Mouse (Mus musculus) megakaryocyte, embryonic 14.5 days (primary cell): ENCODE results near the gene Tnnt2. TPM values are rescaled to one million over a fixed set of nuclear protein-coding genes. Genes with fewer than 3 reads are reported as not detected.

Experiments
- H3K27me3 ChIP-seq: replicated peaks from 2 replicates; pipeline ENCODE3; 2012; ENCODE audit warnings: inconsistent platforms
- H3K36me3 ChIP-seq: replicated peaks from 2 replicates; pipeline ENCODE3; 2012; ENCODE audit warnings: low read length, inconsistent platforms, mixed read lengths
- H3K4me1 ChIP-seq: 2 replicates; pipeline ENCODE4 v1.6.1; 2012; ENCODE audit warnings: inconsistent platforms
- H3K4me3 ChIP-seq: replicated peaks from 2 replicates; pipeline ENCODE3; 2012; ENCODE audit warnings: moderate library complexity, mild to moderate bottlenecking, inconsistent platforms
- H3K9me3 ChIP-seq: 2 replicates; pipeline ENCODE4 v1.6.1; 2012; ENCODE audit warnings: inconsistent platforms
- FLI1 ChIP-seq: IDR thresholded peaks from 2 replicates; pipeline ENCODE4 v1.6.1; 2012; ENCODE audit warnings: low read length, inconsistent platforms, mixed read lengths
- GATA1 ChIP-seq: IDR thresholded peaks from 3 replicates; pipeline ENCODE4 v1.6.1; 2012; ENCODE audit warnings: mixed read lengths, low read length, inconsistent platforms, borderline replicate concordance
- polyA plus RNA-seq: library from polyadenylated mRNA; stranded (reverse); fragments of >175 nt; gene quantifications from 2 replicates; pipeline ENCODE4 v1.2.3, GENCODE M21; 2012; ENCODE audit warnings: low replicate concordance; ENCODE audit not compliant: insufficient read depth

Tnnt2 gene
- polyA plus RNA-seq, 1 experiment: 0.59 TPM

DNA sequence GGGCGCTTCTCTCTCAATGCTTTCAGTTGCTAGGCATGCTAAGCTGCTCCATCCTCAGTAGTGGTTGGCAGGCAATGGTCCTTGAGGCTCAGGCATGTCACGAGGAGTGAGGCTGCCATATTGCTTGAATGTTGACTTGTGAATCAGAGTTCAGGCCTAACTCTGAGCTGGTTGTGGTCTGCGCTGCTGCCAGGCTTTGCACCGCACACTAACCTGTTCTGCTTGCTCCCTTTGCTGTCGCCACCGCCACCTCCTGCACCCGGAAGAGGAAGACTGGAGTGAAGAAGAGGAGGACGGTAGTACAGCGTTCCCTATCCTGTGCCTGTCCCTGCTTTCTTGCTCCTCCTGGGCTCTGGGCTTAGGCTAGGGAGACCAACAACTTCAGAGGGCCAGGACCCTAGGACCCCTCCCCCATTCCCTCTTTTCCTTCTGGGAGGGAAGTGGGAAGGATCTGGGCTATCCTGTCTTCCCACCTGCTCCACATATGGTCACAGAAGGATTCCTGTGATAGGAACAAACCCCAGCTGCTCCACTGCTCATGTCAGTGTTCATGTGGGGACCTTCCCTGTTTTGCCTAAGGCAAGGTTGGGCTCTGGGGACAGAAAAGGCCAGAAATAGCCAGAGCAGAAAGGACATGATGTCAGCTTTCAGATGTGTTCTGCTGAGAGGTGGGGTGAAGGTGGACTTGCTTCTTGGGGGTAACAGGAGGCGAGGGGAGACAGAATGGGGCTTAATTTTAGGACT, 7.5 kb downstream of the Tnnt2 start:
- Histone ChIP-seq H3K27me3 (peaks cover 56% of the 10 kb centered on the region), H3K9me3 (no peaks in the 10 kb centered on the region), H3K36me3 (no peaks in the 10 kb centered on the region), H3K4me3 (no peak overlapping the region), H3K4me1 (peaks cover 70% of the 10 kb centered on the region)
- TF ChIP-seq GATA1: no peak
- no peak for TF ChIP-seq FLI1

DNA sequence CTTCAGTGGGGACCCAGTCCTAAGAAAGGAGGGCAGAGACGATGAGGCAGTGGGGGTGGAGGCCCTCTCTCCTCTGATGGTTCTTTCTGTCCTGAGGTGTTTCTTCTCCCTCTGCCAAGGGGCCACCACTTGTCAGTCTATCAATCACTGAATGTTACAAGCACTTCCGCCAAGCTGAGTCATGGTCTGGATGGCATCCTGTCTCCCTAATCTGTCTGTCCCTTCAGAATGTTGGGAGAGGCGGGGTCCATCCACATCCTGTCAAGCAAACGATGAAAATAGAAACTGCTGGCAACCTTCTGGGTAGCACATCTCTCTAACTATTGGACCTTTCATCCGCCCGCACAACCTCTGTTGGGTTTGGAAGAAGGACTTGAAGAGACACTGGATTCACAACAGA, 8.3 kb downstream of the Tnnt2 start:
- H3K27me3 ChIP-seq: peaks cover 60% of the 10 kb centered on the region
- peak overlapping the region; percentile 52 for H3K4me3 ChIP-seq
- TF ChIP-seq FLI1 (no peak), GATA1 (no peak)
- no peaks in the 10 kb centered on the region for H3K36me3 ChIP-seq
- H3K4me1 ChIP-seq: peaks cover 70% of the 10 kb centered on the region
- no peaks in the 10 kb centered on the region for H3K9me3 ChIP-seq

DNA sequence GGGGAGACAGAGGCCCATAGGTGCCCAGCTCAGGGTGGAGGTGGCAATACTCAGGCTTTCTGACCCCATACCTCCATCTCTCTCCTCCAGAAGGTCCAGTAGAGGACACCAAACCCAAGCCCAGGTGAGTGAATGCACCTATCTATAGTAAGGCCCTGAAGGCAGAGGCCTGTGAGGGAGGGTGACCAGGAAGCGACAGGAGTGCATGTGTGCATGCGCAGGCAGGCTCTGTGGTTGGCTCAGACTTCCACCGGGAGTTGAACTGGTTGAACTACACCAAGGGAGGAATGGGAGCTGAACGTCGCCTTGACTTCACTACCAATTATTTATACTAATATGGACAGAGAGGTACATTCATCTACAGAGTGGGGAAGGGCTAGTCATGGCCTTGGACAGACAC, 10.5 kb downstream of the Tnnt2 start:
- peak overlapping the region; percentile 29 for H3K4me3 ChIP-seq
- peaks cover 64% of the 10 kb centered on the region for H3K4me1 ChIP-seq
- H3K36me3 ChIP-seq: no peaks in the 10 kb centered on the region
- TF ChIP-seq GATA1 (no peak), FLI1 (no peak)
- no peaks in the 10 kb centered on the region for H3K9me3 ChIP-seq
- H3K27me3 ChIP-seq: peaks cover 60% of the 10 kb centered on the region

DNA sequence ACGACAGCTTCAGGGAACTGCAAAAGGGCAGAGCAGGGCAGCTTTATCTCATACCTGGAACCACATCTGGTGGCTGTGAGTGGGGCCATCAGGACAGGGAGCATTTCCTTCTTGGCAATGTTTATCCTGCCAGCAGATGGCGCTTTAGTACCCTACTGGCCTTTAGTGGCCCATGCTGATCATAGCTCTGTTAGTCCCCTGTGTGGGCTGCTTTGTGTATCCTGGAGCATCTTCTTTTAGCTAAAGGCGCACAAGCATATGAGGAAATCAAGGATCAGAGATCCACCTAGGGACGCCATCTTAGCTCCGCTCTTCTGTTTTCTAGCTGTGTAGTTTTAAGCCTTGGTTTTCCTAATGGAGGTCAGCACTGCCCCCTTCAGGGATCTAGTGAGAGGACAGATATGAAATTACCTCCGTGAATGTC, 11.0 kb downstream of the Tnnt2 start:
- H3K9me3 ChIP-seq: no peaks in the 10 kb centered on the region
- peak overlapping the region; percentile 40 for H3K4me3 ChIP-seq
- TF ChIP-seq FLI1 (no peak), GATA1 (no peak)
- H3K27me3 ChIP-seq: peaks cover 64% of the 10 kb centered on the region
- peaks cover 64% of the 10 kb centered on the region for H3K4me1 ChIP-seq
- no peaks in the 10 kb centered on the region for H3K36me3 ChIP-seq

DNA sequence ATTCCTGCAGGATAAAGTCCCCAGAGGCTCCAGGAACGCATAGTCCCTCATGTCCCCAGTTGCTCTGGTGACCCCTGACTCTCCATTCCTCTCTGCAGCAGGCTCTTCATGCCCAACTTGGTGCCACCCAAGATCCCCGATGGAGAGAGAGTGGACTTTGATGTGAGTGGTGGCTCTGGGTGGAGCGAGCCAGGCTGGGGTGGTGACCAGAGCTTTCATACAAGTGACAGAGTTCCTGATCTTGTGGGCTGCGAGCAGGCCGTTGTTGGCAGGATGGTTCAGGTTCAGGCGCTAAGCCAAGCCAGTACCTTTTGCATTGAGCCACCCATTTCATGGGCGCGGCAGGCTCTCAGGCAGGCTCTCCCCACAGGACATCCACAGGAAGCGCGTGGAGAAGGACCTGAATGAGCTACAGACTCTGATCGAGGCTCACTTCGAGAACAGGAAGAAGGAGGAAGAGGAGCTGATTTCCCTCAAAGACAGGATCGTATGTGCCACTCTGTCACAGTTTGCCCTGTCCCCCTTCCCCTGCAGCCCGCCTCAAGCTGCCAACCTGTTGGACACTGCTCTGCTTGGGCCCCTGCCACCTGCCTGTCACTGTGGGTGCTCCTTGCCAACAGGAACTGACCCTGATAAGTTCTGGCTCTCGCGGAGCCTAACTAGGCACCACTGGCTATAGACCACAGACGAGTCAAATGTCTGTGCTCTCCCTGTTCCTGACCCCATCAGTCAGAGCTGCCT, 11.6 kb downstream of the Tnnt2 start:
- Histone ChIP-seq H3K4me1 (peaks cover 66% of the 10 kb centered on the region), H3K9me3 (no peaks in the 10 kb centered on the region), H3K4me3 (peak overlapping the region; percentile 15), H3K27me3 (peaks cover 67% of the 10 kb centered on the region), H3K36me3 (no peaks in the 10 kb centered on the region)
- TF ChIP-seq FLI1: no peak
- no peak for TF ChIP-seq GATA1

DNA sequence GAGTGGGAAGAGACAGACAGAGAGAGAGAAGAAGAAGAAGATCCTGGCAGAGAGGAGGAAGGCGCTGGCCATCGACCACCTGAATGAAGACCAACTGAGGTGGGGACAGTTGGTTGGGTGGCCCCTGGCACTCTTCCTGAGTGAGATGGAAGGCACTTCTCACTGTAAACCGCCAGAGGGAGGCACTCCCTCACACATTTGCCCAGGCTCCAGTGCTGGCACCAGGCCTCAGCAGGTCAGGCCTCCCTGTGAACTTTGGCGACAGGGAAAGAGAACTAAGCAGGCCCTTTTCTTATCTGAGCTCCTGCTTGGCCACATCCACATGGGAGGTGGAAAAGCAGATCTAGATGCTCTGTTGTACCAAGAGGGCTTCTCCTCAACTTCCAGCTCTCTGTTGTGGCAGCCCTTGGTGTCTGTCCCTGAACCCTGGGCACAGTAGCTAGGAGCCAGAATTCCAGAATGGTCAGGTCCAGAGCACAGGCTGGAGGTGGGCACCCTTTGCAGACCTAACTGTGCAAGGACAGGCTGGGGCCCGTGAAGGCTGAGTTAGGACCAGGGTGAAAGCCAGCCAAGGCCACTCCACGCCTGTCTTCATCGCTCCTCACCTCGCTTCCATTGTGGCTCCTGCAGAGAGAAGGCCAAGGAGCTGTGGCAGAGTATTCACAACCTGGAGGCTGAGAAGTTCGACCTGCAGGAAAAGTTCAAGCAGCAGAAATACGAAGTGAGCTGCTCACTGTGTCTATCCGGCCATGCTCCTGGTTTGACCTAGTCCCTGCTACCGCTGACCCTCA, 14.8 kb downstream of the Tnnt2 start:
- Histone ChIP-seq H3K9me3 (no peaks in the 10 kb centered on the region), H3K36me3 (no peaks in the 10 kb centered on the region), H3K4me1 (peaks cover 42% of the 10 kb centered on the region), H3K4me3 (no peak overlapping the region), H3K27me3 (peaks cover 68% of the 10 kb centered on the region)
- TF ChIP-seq GATA1 (no peak), FLI1 (no peak)

DNA sequence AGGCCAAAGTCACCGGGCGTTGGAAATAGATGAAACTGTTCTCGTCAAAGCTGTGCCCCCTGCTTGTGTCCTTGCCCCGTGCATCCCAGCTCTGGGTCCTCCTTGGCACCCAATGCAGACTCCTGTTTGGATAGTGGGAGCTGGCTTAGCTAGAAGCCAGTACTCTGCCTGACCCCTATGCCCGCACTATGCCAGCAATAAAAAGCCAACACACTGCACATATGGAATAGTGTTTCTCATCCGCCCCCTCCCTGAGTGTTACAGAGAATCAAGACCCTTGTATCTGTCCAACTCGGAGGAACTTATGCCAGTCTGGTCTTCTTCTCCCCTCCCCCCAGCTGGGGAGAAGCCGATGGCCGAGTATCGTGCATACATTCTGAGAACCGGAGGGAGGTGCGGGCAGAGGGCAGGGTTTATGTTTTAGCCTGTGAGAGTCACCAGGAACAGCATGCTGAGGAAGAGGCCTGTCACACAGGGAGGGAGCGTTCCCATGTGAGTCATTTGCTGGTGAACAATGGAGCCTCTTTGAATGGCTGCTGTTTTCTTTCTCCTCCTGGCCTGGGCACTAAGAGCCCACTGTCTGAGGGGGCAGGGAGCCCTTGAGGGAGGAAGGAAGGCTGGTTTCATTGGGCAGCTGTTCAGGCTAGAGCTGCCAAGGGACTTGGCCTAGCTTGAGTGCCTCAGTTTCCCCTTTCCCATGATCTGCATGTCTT, 16.0 kb downstream of the Tnnt2 start:
- Histone ChIP-seq H3K27me3 (peaks cover 76% of the 10 kb centered on the region), H3K4me1 (peaks cover 29% of the 10 kb centered on the region), H3K36me3 (no peaks in the 10 kb centered on the region), H3K9me3 (no peaks in the 10 kb centered on the region), H3K4me3 (no peak overlapping the region)
- no peak for TF ChIP-seq GATA1
- no peak for TF ChIP-seq FLI1

DNA sequence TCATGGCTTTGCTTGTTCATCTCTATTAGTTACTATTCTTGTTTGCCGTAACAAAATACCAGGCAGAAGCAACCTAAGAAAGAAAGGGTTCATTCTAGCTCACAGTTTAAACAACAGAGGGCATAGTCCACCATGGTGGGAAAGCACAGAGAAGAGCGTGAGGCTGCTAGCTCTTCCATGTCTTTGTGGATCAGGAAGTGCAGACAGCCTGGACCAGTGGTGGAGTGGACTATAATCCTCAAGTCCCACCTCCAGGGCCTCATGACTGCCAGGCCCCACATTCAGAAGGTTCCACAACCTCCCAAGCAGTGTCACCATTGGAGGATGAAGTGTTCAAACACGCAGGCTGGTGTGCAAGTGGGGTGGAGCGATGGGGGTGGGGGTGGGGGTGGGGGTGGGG, 17.0 kb downstream of the Tnnt2 start:
- TF ChIP-seq GATA1 (no peak), FLI1 (no peak)
- Histone ChIP-seq H3K4me1 (peaks cover 19% of the 10 kb centered on the region), H3K4me3 (no peak overlapping the region), H3K36me3 (no peaks in the 10 kb centered on the region), H3K27me3 (peaks cover 76% of the 10 kb centered on the region), H3K9me3 (no peaks in the 10 kb centered on the region)

DNA sequence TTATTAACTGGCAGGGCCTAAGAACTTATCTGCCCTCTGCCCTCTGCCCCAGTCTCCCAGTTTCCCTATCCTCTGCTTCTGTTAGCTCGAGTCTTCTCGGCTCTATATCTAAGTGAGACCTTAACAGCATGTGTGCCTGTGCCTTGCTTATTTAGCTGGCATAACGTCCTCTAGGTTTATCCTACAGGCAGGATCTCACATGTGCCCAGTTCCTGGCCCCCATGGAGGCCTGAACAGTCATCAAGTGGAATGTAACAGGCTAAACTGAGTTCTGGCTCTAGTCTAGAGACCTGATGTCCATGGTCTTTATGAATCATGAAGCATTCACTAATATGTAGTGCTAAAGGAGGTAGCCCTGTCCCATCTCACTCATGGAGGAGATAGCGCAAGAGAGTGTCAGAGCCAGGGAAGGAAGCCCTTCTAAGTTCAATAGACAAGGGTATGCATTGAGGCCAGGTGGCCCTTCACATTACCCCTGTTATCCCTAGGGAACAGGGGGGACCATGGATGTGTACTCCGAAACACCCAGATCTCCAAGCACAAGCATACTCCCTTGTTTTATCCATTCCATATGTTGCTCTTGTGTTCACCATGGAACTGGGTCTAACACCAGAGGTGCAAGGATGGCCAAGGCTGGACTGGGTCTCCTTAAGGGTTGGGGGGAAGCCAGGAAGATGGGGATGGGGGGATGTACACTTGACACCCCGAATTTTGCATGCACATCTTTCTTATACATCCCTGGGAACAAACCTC, 18.6 kb downstream of the Tnnt2 start:
- Histone ChIP-seq H3K4me3 (no peak overlapping the region), H3K27me3 (peaks cover 74% of the 10 kb centered on the region), H3K9me3 (peaks cover 1% of the 10 kb centered on the region; the same call in 1 of the 2 replicates), H3K4me1 (peaks cover 24% of the 10 kb centered on the region), H3K36me3 (no peaks in the 10 kb centered on the region)
- no peak for TF ChIP-seq FLI1
- no peak for TF ChIP-seq GATA1
